Mouse (Mus musculus) urinary bladder, postnatal 36 days (tissue): ENCODE data around the gene Sesn1.
A peak's percentile ranks its signal among the peaks of the same experiment; 100 is the strongest.
"Not testable (repeated sequence)": the region's sequence is repeated elsewhere in the genome, so short reads cannot be mapped to it uniquely, and the experiment has no call there.

Source experiments
- DNase-seq, 2 experiments: peaks; one replicate each; pipeline ENCODE4 v3.0.0; 2022; ENCODE audit warnings: low spot score in 2 of 2, mixed read lengths in 1 of 2

Sesn1 gene

DNA sequence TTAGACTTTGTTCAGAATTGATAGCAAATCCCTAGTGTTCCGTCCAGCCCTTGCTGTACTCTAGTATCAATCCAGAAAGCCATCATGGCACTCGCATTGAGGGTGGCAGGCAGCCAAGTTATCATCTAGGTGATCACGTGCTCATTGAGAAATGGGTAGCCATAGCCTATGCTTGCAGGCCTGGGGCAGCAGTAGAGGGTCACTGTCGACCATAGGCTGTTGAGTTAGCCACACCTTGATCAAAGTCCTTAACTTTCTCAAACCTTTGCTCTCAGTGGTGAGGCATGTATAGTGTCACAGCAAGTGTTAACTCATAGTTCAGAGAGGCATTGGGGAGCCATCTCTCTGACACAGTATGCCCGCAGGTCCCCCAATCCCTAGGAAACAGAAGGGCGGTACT, 11.4 kb downstream of the Sesn1 start:
- DNase-seq, result no peak

DNA sequence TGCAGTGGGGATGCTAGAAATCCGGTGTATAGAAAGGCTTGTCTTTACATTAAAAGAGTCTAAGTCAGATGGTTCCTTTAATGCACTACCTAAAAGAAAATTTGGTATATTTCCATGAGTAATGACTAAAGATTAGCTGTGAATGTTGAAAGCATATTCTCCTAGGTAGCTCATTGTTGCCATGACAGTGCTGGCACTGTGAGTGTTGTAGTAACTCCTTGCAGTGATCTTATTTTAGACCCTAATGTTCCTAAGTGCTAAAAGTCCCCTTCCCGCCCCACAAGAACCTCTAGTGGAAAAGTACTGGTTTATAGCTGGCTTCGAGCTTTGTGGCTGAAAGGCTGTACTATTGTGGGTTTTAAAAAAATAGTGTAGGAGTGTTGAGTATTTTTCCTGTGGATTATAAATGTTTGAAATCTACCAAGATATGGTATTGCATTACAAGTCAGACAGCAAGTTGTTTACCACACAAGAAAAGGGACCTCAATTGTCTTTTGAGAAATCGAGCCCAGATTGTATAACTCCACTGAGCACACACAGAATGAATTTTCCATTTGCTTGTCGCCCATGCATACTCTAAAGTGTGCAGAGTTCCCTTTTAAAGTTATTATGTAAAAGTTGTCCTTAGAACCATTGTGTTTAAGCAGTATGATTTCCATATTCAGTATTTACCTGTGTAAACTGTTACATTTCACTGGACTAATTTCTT, 13.0 kb downstream of the Sesn1 start:
- no peak for DNase-seq

DNA sequence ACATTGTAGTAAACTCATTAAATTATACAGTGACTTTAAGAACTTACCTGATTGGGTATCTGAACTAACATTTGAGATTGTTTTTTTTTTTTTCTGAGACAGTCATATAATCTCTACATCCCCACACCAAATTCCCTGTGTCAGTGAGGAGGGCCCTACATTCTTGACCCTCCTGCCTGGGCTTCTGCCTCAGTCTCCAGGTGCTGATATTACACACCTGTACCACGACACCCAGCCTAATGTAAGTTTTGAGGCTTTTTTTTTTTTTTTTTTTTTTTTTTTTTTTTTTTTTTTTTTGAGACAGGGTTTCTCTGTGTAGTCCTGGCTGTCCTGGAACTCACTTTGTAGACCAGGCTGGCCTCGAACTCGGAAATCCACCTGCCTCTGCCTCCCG, 13.5 kb downstream of the Sesn1 start:
- not testable (repeated sequence) for DNase-seq

DNA sequence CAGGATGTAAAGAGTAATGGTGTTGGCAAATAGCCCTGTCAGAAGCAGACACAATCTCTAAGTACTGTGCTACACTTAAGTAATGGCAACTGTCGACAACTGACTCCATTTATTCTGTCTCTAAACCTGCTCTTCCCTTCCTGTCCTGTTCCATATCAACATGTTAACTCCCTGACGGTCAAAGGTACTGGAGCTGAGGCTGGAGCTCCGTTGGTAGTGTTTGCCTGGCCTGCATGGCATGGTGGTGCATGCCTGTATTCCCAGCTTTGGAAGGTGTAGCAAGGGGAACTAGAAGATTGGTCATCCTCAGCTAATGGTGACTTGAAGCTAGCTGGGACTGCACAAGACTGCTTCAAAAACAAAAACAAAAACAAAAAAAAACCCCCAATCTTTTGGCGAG, 14.2 kb downstream of the Sesn1 start:
- no peak for DNase-seq

DNA sequence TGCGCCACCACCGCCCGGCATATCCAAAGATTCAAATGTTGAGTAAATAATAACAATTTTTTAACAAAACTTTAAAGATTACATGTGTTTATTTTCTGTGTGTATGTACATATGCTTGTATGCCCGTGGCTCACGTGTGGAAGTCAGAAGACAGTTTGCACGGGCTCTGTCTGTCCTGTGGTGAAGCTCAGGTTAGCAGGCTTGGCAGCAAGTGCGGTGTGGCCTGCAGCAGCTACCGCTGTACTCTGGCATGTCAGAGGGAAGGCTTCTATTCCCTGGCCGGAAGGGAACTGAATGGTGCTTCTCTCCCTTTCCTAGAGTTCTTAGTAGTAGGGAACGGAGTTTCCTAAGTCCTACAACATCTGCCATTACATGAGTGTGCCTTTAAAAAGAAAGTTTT, 15.3 kb downstream of the Sesn1 start:
- no peak for DNase-seq

DNA sequence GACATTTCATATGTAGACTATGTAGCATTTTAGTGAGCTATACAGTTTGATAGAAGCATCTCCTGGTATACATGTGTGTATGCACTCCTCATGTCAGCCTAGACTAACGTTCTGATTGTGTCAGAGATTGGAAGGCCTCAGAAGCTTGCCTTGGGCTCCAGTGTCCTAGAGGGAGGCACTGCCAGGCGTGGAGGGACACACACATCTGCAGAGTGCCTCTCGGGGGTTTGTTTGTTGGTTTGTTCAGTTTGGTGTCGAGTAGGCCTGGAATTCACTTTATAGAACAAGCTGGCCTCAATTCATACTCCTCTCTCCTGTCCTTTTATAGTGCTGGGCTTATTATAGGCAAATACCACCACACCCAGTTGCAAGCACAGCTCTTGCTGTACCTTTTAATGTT, 16.3 kb downstream of the Sesn1 start:
- DNase-seq, result no peak

DNA sequence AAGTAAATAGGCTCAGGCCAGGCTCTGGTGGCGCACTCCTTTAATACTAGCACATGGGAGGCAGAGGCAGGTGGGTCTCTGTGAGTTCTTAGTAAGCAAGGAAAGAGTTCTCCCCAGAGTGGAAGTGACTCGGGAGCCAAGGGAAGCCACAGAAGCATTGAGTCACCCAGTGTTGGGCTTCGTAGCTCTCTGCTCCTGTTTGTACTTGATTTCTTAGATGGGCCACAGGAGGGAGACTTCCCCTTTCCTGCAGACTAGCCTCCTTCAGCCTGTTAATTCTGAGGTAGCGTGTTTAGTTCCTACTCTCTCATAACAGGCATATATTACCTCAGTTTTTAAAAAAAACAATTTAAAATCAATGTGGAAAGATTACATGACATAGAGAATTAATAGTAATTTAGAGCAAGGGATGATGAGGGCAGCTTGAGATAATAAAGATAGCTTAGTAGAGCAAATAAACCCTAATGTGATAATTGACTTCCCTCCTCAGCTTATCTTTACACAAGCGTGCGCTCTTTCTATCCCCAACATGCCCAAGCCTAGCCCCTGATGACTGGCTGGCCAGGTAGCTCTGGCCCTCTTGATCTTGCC, 16.9 kb downstream of the Sesn1 start:
- no peak for DNase-seq

DNA sequence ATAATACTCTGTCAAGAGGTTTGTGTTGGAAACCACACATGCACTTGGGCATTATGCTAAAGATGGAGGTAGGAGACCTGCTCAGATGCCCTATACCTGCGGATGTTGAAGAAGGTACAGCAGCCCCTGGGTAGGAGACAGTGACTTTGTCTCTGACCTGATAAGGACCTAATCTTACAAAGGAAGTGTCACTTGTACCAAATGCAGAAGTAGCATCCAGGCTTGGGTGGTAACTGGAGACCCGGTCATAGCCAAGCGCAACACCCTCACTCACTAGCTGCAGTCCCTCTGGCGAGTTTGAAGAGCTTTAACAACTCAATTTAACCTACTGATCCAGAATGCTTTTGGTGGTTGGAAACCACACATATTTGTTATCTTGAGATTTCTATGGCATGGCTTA, 18.0 kb downstream of the Sesn1 start:
- DNase-seq, result no peak

DNA sequence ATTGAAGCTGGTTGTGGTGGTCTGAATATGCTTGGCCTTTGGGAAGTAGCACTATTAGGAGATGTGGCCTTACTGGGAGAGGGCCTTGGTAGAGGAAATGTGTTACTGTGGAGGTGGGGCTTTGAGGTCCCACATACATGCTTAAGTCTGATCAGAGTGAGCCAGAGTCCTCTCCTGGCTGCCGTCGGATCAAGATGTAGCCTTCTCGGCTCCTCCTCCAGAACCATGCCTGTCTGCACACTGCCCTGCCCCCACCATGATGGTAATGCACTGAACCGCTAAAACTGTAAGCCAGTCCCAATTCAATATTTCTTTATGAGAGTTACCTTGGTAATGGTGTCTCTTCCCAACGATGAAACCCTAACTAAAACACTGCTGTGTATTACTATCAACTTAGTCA, 19.5 kb downstream of the Sesn1 start:
- no peak for DNase-seq

DNA sequence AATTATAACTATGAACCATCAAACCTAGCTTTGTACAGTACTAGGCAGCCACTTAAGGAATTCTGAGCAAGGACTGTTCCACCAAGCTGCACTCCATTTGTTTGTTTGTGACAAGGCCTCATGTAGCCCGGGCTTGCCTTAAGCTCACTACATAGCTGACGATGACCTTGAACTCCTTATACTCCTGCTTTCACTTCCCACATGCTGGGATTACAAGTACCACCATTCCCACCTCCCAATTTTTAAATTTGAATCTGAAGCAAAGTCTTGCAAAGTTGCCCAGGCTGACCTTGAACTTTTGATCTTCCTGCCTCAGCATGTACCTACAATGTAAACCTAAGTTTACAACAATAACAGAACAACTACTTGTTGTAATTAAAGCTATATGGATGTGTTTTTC, 20.2 kb downstream of the Sesn1 start:
- DNase-seq, result no peak

DNA sequence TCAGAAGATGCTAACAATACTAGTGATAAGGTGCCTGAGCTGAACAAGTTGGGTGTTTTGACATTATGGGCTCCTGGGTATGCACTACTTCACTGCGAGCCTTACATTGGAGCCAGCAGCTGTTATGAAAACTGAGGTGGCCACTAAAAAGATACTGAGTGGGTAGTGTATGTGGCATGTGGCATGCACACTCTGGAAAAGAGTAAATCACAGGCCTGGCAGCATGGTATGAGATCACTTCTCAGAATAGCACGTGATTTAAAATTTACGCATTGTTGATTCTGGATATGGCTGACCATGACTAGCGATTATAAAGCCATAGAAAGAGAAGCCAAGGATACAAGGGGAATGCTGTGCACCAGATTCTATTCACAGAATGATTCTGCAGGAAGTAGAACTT, 20.7 kb downstream of the Sesn1 start:
- DNase-seq, result no peak

DNA sequence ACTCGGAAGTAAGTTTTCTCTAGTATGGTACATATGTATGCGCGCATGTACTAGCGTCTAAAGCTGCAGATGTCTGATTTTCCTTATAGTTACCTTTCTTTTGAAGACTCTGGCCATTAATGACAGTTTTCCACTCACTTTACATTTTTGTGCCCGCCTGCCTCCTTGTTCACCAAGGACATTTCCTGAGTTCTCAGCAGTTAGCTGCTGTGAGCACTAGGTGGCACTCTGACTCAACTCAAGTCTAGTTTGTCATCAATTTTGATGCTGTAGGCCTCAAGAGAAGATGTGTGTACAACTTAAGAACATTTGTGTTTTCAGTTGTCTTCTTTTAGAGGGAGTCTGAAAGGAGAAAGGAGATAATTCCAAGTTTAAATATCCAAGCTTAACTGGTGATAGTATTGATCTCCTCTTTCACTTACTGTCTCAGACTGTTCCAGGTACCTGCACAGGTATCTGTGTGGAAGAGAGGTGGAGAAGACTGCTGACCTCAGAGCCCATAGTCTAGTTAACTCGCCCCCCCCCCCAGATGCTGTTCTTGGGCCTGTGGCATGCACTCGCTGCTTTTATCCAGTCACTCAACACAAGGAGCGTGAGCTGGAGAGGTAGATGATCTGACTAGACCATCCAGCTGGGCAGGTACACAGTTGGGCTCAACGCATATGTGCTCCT, 21.3 kb downstream of the Sesn1 start:
- DNase-seq, result peak; percentile 57 to 62

DNA sequence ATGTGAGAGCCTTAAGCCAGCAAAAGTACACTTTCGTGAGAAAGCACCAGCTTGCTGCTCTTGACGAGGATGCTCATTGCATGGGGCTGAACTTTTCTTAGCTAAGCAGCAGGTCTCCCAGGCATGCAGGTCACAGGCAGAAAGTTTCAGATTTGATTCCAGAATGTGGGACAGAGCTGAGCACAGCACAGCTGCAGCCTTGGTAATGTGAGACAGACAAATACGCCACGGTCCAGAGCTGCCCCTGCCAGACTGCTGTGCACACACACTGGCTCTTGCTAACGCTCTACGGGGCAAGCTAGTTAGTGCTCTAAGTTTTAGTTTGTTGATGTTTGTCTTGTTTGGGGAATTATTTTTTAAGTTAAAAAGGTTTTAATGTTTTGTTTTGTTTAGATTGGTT, 22.5 kb downstream of the Sesn1 start:
- no peak for DNase-seq

DNA sequence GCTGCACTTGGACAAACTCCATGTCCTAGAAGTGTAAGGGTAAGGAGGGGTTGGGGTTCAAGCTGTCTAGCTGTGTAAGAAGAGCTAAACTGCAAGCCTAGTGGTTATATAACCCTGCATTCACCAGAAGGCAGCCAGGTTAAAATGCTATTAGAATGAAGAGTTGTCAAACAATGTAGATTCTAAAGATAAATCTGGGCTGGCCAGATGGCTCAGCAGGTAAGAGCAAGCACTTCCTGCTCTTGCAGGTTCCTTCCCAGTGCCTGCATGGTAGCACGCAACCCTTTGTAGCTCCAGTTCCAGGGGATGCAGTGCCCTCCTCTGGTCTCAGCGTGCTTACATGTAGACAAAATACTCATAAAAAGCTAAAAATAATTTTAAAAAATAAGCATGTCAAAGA, 24.4 kb downstream of the Sesn1 start:
- peak in 1 of 2 experiments; percentile 22 for DNase-seq

DNA sequence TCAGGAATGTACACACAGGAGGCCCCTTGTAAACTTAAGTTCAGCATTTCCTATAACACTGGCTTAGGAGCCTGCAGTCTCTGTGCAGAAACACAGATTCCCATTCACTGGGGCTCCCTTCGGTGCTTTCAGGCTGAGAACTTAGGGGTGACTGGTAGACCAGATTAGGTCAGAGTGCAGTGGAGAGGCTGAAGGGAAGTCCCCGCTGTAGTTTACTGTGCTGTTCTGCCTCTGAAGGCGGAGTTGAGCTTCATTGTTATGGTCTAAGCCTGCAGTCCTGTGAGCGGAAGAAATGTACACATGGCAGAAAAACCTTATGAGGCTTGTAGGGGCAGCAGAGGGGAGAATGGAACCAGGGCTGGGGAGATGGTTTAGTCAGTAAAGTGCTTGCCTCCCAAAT, 29.2 kb downstream of the Sesn1 start:
- no peak for DNase-seq

DNA sequence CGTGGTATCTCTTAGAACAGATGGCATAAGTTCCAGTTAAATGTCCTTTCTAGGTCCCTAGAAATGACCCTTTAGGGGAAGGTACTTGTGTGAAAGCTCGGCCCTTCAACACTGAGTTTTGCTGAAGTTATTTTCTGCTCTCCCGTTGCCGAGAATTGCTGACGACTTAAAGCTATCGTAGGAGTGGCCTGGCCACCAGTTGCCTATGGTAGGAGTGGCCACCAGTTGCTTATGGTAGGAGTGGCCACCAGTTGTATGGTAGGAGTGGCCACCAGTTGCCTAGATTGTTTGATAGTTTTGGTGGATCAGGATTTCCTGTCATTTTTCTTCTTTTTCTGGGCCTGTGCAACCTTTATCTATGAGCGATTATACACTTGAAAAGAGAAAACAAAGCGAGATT, 38.0 kb downstream of the Sesn1 start:
- DNase-seq, result no peak

DNA sequence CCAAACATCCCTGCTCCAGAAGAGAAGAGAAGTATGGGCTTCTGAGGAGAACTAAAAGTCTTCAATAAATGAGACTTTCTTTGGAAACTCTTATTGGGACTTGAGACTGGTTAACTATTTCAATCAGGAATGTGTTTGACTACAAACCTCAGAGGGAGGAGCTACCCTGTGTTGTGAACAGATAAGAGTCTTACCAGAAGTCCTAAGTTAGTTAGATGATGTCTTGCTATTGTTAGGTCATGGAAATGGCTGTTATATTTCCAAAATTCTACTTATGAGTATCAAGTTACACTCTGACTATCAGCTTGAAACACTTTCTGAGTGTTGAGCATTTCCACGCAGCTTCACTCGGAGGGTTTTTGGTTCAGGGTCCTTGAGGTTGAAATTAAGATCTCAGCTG, 39.0 kb downstream of the Sesn1 start:
- DNase-seq, result no peak

DNA sequence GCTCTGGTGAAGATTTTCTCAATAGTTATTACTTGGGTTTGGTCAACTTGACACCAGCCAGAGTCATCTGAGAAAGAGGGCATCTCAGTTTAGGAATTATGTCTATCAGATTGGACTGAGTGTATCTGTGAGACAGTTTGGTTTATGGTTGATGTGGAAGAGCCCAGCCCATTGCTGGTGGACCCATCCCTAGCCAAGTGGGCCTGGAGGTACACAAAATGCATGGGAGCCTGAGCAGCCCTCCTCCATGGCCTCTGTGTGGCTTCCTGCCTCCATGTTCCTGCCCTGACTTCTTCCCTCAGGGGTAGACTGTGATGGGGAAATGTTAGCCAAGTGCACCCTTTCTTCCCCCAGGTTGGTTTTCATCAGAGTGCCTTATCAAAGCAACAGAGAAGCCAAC, 50.1 kb downstream of the Sesn1 start:
- DNase-seq, result no peak

DNA sequence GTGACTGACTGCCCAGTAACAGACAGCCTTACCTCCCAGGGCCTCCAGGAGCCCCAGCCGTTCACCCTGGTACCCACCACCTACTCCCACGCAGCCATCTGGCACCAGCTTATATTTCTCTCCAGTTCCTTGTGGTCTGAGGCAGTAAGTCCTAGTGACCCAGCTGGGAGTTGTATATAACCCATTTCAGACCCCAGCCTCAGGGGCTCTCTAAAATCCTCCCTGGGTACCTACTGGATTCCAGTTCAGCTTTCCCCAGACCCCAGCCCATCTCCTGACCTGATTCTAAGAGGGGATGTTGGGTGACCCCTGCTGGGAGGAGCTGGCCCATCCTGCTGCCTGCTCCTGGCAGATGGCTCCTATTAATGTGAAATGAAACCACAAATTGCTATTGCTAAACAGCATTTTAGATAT, 50.5 kb downstream of the Sesn1 start:
- DNase-seq, result no peak

DNA sequence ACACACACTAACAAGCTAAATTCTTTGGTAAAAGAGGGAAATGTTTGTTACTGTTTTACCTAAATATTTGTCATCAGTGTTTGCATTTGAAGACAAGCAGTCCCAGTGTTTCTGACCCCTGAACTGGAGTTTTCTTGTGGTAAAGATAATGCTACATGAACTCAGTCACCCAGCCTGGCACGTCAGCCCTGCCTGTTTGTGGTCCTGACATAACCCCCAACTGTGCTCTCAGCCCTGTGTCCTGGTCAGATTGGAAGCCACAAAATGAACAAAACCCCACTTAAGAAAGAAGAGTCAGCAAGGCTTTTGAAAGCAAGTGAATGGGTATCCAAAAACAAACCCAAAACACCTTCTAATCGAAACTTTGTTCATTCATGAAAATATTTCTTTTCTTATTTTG, 53.3 kb downstream of the Sesn1 start:
- no peak for DNase-seq

DNA sequence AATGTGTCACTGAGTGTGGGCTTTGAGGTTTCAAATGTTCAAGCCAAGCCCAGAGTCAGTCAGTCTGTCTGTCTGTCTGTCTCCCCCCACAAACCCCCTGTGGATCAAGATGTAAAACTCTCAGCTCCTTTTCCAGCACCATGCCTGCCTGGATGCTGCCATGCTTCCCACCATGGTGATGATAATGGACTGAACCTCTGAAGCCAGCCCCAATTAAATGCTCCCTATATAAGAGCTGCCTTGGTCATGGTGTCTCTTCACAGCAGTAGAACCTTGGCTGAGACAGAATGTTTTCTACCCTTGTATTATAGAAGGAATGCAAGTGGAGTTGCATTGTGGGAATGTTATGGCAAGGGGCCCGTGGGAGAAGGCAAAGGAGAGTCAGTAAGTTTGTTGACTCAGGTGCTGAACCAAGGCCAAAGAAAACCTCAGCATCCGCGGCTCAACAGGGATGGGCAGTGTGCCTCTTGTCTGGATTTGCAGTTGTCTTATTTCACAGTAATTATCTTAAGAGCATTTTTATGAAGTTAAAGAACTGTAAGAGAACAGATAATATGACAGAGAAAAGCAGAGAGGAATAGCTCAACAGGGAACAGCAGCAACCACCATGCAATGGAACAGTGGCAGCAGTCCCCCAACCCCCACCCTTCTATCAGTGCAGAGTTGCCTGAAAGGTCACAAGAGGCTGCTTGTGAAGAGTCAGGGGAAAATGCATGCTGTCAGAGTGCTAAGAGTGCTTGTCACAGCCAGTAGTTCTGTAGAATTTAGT, 56.5 kb downstream of the Sesn1 start:
- no peak for DNase-seq

DNA sequence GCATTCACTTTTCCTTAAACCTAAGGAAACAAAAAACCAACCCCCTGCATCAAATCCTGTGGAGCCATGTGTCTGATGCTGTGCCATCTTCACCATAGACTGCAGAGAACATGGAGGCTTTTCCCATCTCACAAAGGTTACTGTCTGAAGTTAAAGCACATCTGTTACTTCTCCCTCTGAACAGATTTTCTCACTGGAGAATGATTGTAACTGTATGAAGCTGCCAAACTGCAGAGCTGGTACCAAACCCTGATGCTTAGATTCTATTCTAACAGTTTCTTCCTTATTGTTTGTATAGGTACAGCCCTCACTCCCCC, 57.1 kb downstream of the Sesn1 start:
- no peak for DNase-seq

DNA sequence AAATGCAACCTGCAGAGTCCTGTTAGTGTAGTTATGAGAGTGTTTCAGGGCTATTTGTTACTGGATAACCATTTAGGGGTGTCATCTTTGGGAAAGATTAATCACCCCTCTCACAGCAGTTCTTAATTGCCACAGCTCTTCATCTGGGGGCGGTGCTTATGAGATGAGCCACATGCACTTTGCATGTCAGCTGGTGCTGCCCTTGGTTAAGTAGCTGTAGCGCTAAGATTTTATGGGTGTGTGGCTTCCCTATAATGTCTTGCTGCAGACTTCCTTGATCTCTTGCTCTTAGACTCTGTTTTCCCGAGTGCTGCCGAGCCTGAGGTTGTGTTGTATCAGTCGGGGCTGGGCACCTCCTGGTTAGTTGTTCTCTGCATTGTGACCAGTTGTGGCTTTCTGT, 58.2 kb downstream of the Sesn1 start:
- no peak for DNase-seq
